Mouse (Mus musculus) liver, adult 2 months (tissue): ENCODE measurements around the gene Snapc4.

Source experiments
- CTCF ChIP-seq: fragments of 200-500 bp; IDR thresholded peaks from 2 replicates; pipeline ENCODE4 v1.5.1; 2011; ENCODE audit warnings: low read depth, low read length, control low read depth
- POLR2A ChIP-seq: fragments of 200-500 bp; IDR thresholded peaks from 2 replicates; pipeline ENCODE4 v1.6.1; 2011; ENCODE audit warnings: low read length, control low read depth; ENCODE audit not compliant: insufficient read depth; ENCODE audit errors: extremely low read depth

- TF ChIP-seq CTCF = no peak
- no peak for TF ChIP-seq POLR2A
Observed at GRCm38 (mm10) chr2:26330702-26331101, 49.8 kb downstream of the Snapc4 start.
